Mouse (Mus musculus) brain, embryonic 18.5 days (tissue): ENCODE data around the gene Psmd3.
"Not testable (repeated sequence)": the region's sequence is repeated elsewhere in the genome, so short reads cannot be mapped to it uniquely, and the experiment has no call there.

Experiments
- DNase-seq: peaks from one replicate; pipeline ENCODE4 v3.0.0-alpha.2; 2012; ENCODE audit warnings: low read depth, low spot score

The Psmd3 gene

DNA sequence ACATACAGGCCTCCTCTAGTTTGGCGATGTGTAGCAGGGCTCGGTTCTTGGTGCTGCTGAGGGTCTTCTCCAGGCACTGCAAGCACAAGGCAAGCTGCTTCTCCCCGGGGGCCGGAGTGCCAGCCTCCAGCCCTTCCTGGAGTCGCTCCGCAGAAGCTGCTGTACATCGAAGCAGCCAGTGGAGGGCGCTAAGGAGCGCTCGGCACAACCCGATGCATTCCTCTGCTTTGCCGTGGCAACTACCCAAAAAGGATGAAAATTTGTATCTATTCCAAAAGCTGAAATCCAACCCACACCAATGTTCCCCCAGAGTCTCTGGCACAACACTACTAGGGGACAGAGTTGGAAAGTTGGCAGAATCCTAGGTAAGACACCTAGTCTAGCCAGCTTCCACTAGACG lies 35.5 kb downstream of the Psmd3 start:
- no peak for DNase-seq

DNA sequence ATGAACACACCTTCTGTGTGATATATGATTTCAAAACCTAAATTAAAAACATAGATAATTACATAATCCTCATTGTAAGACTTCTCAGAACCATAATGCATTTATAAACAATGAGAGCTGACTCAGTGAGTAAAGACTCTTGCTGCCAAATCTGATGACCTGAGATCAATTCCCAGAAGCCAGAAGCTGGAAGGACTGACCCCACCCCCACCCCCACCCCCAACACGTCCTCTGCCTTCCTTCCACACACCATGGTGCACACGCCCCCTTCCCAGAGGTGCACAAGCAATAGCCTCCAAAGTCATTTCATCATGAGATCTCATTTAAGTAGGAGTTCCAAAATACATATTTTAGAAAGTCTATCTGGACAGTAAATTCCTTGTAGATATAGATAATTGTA lies 38.4 kb downstream of the Psmd3 start:
- no peak for DNase-seq

DNA sequence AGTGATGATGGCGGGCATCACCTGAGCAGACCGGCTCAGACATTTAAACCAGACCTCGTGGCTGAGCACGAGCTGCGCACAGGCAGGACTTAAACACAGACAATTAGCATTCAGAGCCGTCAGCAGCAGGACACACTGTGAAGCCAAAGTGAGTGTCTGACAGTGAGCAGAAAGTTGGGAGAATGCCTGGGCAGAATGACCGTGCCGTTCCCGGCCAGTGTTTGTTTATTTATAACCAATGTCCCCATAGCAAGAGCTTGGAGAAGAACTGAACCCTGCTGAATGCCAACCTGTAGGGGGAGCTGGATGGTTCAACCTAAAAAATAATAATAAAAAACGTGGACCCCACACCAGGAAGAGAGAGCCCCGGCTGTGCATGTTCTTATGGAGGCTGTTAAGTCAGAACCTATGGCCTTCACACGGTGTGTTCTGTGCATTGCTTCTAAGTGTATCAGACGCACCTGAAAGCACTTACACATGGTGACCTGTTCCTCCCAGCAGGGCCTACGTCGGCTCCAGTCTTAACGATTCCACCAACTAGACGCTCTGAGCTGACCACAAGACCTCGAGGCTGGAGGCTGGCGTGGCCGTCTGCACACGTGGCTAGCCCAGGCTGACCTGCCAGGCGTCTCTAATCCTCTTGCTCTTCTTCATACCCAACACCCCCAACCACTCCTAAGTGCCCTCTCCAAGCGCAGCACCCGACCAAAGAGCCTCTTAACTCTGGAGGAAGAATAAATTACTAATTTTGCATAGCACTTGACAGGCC lies 39.3 kb downstream of the Psmd3 start:
- no peak for DNase-seq

DNA sequence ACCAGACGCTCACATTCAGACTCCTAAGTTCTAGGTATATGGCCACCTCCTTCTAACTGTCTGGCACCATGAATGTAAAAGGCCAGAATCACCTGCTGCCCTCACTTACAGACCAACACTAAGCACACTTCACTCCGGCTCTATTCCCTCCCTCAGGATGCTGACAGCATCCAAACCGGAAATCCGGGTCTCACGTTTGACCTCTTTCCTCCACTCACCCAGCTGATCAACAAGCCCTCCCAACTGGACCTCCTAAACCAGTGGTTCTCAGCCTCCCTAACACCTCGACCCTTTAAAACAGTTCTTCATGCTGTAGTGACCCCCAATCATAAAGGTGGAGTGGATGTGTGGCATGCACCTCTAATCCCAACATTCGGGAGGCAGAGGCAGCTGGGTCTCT lies 40.7 kb downstream of the Psmd3 start:
- no peak for DNase-seq

DNA sequence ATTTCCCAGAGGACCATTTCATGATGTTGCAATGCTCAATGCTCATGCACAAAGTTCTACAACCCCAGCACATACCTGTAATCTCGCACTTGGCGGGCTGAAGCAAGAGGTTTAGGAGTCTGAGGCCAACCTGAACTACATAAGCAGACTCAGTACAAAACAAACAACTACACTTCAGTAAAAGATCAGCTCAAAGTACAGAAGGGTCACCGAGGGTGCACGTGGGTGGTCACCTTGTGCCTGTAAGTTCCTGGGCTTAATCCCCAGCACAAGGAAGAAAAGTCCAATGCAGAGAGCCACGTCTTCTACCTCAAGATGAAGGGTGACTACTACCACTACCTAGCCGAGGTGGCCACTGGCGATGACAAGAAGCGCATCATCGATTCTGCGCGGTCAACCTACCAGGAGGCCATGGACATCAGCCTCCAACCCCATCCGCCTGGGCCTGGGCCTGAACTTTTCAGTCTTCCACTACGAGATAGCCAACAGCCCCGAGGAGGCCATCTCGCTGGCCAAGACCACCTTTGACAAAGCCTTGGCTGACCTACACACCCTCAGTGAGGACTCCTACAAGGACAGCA lies 43.7 kb downstream of the Psmd3 start:
- DNase-seq: no peak

DNA sequence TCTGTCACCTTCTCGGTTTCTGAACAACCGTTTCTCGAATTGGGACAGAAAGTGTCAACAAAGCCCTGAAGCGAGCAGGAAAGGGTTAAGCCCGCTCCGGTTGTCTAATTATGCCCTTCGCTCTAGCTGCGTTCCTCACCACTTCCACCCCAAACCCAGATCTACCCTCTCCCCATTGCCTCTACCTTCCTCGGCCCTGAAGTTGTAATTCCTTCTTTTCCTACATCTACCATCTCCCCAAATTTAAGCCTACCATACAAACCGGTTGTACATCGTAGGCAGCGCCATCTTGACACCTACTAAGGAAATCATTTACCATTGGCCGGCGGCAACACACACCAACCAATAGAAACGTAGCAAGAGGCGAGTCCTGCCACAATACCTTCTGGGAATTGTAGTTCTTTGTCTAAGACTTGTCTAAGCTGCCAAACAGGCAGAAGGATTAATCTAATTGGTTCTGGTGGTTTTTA lies 46.8 kb downstream of the Psmd3 start, which contains the start of gene Med24:
TSS of gene Med24 (minus strand) at position 317 of the 470 bp plus-strand sequence.
- peak; percentile 92 for DNase-seq

DNA sequence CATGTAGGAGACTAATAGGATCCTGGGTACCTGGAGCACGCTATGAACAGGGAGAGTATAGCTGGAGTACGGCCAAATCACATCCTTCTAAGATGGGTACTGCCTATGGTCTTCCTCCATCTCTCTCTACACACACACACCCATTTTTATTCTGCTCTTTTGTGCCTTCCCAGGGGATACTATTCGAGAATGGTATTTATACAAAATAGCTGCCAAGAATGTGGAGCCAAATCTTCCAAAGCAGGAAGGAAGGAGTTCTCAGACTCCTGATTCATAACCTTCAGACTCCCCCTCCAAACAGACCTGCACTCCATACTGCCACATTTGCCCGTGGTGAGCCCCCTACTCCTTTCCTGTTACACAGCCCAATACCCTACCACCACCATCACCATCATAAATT lies 48.4 kb downstream of the Psmd3 start:
- no peak for DNase-seq

DNA sequence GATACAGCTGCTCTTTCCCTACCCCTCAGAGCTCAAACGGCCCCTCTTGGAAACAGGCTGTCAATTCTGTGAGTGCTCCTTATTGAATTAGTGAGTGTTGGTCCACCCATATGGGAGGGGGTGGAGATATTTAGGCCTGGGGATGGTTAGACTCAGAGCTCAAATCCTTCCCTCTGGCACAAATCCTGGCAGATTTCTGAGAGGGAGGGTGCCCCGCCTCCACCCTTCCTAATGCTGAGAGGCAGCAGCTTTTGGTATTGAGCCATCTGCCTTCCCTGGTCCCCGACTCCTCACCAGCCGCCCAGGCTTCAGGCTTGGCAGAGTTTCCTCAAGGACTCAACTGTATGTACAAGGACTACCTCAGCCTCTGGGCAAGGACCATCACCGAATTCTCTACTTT lies 48.8 kb downstream of the Psmd3 start:
- DNase-seq: no peak

DNA sequence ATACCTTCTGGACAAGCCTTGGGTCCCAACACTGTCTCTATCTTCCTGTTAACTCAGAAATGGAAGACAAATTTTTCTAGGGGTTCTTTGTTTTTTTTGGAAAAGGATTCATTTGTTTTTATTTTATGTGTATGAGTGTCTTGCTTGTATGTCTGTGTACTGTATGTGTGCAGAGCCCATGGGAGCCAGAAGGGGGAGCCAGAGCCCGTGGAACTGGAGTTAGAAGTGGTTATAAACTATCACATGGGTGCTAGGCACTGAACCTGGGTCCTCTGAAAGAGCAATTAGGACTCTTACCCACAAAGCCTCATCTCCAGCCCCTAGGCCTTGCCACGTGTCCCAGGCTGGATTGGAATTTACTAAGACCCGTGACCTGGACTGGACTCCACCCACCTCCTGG lies 51.7 kb downstream of the Psmd3 start:
- DNase-seq: no peak

DNA sequence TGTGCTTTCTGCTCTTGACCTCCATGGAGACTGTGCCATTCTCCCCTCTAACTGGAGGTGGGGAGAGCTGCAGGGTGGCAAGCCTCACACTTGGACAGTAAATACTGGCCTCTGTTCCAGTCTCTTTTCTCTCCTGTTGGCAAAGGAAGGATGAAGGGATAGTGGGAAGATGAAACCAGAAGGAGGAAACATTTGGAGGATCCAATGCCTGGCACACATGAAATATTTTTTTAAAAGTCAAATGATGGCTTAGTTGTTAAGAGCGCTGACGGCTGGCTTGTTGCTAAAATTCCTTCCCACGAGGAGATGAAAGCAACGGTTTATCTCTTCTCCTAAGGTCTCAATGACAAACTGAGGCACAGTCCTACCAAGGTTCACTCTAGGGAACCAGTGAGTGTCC lies 52.8 kb downstream of the Psmd3 start:
- no peak for DNase-seq

DNA sequence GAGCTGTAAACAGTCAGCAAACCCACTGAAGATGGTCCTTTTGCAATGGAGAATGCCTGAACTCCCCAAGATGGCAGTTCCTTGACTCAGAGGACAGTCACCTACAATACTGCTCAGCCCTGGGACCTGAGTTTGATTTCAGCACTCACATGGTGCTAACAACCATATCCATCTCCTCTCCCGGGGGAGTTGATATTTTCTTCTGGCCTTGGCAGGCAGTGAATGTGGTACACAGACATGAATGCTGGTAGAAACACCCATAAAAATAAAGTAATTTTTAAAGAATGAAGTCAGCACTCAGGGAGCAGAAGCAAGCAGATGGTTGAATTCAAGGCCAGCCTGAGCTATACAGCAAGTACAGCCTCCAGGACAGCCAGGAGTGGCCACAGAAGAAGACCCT lies 53.8 kb downstream of the Psmd3 start:
- DNase-seq: no peak

DNA sequence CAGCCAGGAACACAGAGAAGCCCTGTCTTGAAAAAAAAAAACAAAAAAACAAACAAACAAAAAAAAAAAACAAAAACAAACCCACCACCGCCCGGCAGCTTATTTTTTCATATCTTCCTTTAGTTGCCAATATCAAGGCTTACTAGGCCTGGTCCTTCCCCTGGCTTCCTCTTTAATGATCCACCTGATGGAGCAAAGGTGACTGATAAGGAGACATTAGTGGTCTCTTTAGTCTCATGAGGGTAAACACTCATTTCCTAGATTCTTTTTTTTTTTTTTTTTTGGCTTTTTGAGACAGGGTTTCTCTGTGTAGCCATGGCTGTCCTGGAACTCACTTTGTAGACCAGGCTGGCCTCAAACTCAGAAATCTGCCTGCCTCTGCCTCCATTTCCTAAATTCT lies 54.9 kb downstream of the Psmd3 start:
- not testable (repeated sequence) for DNase-seq

DNA sequence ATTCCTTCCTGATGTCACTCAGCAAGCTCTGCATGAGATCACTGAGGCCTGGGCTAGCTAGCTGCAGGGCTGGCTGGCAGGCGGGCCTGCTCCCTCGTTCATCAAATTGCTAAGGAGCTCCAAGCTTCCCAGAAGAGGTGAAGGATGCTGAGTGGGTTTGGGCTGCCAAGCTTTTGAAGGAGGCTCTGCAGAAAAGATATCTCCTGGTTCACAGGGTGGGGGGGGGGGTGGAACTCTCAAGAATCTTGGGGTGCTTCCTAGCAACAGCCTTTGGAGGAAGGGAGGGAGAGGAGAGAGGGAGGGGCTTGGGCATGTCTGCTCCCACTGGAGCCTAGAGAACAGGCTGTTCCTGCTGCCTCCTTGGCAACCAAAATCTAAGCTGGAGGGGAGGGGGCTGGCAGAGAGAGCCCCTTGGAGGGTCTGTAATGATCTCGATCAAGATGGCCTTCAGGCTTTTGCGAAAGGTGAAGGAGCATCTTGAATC lies 56.1 kb downstream of the Psmd3 start:
- DNase-seq: no peak

DNA sequence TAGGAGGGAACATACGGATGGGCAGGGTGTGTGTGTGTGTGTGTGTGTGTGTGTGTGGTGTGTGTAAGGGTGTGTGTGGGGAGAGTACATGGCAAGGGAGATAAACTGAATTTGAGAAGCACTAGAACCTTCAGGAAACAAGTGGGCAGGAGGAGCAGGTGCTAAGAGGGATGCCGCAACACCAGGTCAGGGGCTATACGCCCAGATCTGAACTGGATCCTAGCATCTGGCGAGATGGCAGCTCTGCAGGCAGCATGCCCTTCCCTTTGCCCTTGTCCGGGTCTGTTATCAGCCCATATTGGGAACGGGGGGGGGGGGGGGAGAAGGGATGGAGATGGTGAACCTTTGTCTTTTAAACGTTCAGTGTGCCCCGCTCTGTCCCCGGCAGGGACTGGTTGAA lies 56.6 kb downstream of the Psmd3 start:
- DNase-seq: no peak

DNA sequence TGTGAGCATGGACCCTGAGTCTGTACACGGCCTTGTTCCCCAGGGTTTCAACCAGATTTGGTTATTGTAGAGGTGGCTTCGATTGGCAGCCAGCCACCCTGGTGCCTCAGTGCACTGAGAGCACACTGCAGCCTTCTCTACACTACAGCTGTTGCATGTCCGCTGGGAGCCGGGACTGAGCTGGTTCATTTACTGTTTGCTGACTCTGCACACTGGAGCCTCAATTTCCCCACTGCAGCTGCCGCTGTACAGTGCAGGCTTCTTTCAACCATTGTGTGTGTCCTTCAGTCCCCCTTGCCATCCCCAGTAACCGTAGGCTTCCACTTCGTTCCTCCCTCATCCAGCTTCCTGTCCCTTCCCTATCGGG lies 57.7 kb downstream of the Psmd3 start:
- no peak for DNase-seq

DNA sequence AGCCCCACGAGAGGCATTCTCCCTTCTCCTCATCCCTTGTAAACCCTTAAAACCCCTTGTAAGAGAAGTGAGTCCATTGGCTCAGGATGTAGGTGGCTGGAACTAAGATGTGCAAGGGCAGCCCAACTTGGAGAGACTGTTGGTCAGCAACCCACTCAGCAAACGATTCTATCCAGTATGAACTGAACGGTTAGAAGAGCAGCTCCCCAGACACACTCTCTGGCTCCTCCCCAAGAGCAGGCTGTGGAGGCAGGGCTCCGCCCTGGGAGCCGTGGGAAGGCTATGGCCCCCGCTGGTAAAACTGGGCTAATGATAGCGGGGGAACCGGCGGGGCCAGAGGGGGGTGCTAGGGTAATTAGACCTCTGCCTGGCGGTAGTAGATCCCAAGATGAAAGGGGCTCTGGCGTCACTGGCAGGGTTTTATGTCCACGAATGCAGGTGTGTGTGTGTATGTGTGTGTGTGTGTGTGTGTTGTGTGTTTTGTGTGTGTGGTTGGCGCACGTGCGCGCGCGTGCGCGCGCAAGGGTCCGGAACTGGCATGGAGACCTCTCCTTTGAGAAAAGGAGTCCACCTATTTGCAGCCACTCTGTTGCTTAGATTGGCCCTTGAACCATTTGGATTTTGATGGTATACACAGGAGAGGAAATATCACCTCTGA lies 58.2 kb downstream of the Psmd3 start, which contains the start of gene Thra:
TSS of gene Thra (plus strand) at position 246 of the 658 bp plus-strand sequence.
- DNase-seq: no peak

DNA sequence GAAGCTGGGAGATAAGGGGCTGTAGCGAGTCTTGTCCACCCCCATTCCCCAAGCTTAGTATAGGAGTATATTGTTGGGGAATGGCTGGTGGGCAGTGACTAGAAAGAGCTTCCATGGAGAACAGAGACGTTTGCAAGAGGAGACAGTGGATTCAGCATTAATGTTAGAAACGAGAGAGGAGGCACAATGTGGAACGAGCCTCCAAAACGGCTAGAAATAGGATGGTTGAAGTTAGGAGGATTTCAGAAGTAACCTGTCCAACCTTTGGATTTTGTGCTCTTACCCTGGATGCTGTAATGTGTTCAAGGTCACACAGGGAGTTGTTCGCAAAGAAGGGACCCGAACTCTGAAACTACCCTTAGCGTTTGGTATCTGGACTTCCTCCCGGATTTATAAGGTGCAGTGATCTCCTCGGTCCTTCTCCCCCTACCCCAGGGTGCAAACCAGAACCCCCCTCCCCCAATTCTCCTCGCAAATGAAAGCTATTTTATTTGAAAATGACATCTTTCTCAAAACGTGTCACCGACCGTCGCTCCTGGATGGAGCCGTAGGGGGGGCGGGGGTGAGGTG lies 58.8 kb downstream of the Psmd3 start:
- no peak for DNase-seq

DNA sequence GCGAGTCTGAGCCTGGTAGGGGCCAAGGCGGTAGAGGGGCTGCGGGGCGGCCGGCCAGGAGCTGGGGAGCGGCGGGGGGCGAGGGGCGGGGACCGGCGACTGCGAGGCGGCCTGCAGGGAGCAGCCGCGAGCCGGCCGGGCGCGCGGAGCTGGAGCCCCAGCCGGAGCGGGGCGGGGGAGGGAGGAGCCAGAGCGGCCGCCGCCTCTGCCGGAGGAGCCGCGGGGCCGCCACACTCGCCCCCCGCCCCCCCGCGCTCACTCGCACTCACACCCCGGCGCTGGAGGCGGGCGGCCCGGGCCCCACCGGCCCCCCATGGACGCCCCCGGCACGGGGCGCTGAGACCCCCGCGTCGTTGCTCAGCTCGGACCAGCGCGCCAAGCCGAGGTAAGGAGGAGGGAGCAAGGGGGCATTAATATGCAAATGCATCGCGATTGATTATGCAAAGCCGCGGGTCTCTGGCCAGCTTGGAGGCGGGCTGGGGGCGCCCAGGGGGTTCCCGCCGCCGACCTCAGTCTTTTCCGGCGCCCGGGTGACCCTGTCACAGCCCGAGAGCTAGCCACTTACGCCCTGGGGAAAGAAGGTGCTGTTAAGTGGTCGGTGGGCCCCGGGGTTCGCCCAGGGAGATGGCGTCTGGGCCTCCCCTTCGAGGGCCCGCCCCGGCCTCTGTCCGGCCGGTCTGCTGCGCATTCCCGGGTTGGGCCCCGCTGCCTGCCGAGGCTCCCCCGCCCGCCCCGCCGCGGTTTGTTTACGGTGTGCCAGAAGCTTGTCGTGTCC lies 59.5 kb downstream of the Psmd3 start:
- DNase-seq: no peak

DNA sequence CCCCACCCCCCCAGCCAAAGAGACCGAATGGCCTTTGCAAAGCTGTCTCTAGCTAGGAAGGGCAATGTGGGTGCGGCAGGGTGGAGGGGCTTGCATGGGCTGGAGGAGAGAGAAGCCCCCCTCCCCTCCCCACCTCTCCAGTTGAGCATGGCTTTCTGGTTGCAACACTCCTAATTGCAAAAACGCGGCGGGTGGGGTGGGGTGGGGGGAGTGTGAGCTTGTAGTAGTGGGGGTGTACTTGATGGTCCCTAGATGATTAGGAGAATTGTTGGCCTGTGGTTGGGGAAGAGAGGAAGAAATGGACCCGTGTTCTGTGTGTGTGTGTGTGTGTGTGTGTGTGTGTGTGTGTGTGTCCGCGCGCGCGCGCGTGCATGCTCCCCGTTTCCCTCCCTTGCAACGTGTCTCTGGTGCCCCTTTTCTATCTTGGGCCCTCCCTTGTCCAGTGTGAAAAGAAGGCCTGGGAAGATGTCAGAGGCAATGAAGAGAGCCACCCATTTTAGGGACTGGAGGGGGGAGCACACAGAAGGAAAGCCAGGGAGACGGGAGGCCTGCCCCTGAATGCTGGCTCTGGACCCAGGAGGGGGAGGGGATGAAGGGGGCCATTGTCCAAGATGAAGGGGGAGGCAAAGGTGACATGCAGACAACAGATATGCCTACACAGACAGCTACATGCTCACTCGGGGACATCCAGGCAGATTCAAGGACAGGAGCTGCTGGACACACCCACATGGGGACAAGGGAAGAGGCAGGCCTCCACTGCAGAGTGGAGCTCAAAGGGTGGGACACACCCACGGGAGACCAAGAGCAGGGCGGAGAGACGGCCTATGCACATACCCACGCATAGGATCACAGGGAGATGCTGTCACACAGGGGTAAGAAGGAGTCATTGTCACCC lies 60.3 kb downstream of the Psmd3 start:
- DNase-seq: no peak

DNA sequence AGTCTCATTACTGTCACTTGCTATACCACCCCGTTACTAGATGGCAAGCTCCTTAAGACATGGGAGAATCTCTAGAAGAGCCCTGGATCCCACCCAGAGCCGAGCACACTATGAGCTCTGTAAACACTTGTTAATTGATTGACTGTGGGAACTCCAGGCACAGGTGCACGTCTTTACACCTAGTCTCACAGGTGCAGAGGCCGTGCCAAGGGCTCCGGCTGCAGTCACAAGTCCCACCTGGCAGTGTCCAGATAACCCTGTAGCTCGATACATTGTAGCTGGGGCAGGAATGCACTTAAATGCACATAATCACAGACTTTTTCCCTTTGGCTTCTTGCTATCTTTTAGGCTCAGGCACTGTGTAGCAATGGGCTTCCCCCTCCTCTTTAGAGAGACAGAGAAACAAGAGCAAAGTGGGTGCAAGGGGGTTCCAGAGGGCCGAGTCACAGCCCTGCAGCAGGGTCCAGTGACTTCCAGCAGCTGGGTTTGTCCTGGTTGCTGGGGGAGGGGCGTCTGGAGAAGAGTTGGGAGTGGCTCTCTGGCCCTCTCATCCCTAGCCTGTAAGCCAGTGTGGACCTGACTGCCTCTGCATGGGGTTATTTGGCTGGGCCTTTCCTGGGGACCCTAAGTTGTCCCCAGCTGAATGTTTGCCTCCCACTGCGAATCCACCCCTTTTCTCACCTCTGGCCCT lies 61.4 kb downstream of the Psmd3 start:
- DNase-seq: no peak
